Mouse (Mus musculus) heart, postnatal 25 days (tissue): ENCODE measurements at regions not wholly inside any gene's neighbourhood (a gene's known extent, or its start where the extent isn't known, plus 50 kb on each side); places are given as distances from the start of the nearest gene placed in this dataset.

ENCODE experiments used
- DNase-seq: peaks from one replicate; pipeline ENCODE4 v3.0.0; 2022; ENCODE audit warnings: low spot score
- intact Hi-C: fragments of 180-260 bp; cut with DNase I; formaldehyde crosslinking; loops from one replicate; pipeline ENCODE4 v1.15.1; 2025

DNA sequence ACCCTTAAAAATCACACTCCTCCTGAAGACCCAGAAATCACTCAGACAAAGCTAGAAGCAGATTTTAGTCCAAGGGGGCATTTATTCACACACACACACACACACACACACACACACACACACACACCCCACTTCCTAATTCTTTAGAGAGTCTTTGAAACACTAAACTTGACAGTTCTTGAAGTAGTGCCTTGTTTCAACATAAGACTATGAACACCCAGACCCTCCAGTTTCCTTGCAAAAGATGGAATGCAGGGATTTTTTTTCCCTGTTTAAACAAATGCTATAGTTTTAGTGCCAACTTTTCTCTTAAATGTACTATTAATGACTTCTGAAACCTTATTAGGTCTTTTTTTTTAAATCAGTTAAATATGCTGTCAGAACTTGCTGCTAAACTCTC is 279.2 kb upstream of the Fat1 start:
- intact Hi-C loops = no loop called here
- no peak for DNase-seq

- intact Hi-C loops = no loop called here
- no peak for DNase-seq
Measured at GRCm38 (mm10) chr8:44656470-44656869, 278.8 kb upstream of the Fat1 start.

DNA sequence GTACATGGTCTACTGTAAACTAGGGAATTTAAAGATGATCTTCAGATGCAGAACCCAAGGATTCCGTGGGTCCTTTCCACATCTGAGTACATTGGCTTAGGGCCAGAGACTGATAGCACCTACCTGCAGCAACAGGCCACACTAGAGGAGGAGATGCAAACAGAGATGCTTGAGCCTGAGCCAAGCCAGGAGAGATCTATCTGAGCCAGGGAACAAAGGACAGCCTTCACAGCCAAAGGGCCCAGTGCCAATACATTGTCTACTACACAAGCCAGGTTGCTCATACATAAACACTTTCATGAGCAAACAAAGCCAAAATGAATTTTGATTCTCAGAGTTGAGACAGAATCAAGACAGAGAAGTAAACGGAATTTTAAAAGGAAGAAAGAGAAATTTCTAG is 273.6 kb upstream of the Fat1 start:
- no peak for DNase-seq
- intact Hi-C loops = no loop called here

DNA sequence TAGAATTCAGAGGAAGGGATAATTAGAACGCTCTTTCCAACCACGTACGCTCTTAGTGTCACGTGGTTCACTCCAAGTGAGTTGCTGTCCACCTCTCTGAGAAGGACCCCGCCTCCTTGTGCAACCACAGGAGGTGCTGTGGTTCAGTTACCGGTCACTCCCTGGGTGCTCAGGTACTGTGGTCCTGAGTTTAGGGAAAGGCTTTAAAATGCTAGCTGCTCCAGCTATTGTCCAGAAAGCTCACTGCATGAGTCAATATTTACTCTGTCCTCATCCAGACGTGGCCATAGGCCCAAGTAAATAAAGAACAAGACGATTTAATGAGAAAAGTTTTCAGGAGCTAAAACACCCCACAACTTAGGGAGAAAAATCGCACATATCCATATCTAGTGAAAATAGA is 248.1 kb upstream of the Fat1 start:
- intact Hi-C loops = no loop called here

DNA sequence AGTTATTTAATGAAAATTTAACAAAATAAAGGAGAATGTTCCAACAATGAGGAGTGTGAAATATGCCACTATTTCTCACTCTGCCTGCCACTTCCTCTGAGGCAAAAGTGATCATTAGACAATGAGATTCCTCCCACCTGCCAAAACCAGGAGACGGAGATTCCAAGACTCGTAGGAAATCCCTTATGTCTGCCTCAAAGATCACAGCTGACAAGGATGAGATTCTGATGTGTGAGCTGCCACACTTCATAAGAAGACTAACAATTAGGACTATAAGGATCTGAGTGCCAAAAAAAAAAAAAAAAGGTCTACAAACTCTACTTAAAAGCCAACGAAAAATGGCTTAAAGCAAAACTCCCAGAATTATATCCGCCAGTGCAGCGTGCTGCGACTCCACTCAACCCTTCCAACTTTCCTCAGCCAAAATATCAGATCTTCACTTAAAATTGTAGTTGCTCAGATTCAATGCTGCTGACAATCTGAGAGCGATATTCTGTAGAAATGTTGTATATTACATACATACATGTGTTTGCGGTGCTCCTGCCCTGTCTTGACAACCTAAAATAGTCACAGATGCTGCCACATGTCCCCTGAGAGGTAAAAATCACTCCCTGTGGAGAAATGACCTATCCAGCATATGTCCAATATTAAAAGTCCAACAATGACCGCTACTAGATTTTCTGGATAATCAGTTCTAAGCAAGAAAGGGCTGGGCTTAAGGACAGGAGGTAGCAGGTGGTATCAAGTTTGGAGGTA is 245.2 kb upstream of the Fat1 start:
- intact Hi-C loops = no loop called here
- DNase-seq = no peak

More for the DNA sequence above, 248.1 kb upstream of the Fat1 start:
- DNase-seq = no peak

DNA sequence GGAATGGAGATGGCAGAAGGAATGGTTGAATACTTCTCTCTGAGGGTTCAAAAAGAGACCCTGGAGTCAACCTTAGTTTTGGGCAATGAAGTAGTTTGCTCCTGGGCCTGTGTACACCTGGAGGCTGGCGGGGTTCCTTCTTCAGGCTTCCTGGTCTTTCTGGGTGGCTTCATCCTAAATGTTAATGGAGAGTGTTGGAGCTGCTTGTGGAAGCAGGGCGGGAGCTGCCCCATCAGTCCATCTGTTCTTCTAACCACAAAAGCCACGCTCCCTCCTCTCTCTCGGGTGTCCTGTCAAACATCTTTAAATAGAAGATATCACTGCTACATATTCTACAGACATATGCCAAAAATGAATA is 244.7 kb upstream of the Fat1 start:
- intact Hi-C loops = no loop called here
- DNase-seq = no peak

DNA sequence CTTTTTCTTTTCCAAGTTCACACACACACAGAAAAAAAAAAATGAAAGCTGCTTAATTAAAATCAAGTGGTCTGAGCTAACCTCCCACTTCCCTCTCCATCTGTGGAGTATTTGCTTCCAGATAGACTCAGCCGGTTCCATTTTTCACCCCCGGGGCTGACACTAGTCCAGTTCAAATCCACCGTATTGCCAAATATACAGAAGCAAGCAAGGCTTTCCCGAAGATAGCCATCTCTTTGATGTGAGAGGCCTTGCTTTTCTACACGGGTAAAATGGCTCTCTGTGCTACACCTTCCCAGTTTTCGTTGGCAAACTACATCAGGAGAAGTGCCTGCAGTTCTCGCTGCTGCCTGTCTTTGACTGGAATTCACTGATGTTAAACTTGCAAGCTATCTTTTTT is 244.1 kb upstream of the Fat1 start:
- intact Hi-C loops = no loop called here
- no peak for DNase-seq

- no peak for DNase-seq
- intact Hi-C loops = no loop called here
Measured at GRCm38 (mm10) chr8:44692036-44692688, 243.1 kb upstream of the Fat1 start.

DNA sequence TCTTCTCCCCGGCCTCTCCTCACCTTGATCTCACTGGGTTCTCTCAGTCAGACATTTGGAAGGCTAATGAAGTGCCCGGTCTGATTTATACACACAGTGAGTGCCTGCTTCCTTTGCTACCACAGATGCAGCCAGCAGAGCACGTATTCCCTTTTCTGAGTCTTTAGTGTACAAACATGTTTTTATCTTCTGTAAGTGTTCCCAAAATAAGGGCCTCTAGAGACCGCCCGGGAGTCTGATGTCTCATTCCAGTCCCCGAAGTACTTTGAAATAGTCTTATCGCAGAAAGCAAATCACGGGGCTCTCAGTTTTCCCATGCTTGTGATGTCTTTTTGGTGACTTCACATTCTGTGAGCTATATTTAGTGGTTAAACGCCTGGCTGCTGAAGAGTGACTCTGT is 240.4 kb upstream of the Fat1 start:
- peak; percentile 21 for DNase-seq
- intact Hi-C loops = loop anchor here (5.0 kb wide), 1 partner anchor 242 kb away; the partner anchor contains the start of gene Fat1

DNA sequence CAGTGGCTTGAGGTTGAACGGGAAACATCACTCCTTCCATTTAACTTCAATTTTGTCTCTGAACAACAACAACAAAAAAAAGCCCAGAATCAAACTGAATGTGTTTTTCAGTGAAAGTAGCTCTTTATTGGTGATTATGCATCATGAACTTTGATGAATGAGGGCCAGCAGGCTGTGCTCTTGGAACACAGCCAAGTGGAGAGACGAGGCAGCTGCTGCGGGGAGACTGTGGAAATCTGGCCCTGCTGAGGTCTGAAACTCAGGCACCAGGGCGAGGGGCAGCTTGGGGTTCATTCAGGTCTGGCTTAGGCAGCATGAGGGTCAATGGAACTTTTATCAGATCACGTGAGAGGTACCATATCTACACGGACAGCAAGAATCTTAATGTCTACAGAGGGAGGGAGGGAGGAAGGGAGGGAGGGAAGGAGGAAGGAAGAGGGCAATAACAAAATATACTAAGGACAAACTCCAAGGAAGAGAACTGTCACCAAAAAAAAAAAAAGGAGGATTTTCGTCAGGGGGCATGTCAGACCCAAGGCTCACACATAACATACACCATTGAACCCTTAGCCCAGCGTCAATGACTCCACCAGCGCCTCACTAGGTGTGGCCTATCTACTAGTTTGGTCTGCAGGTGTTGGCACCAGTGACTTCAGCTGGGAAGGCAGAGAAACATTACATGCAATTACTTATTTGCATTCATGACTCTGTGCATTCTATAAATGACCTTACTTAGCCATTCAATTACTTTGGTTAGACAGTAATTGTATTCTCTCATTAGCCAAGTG is 239.0 kb upstream of the Fat1 start:
- intact Hi-C loops = loop anchor here (5.0 kb wide), 1 partner anchor 241 kb away; the partner anchor contains the start of gene Fat1
- peak; percentile 17 for DNase-seq

GRCm38 (mm10) chr8:44699384-44700105 is 235.7 kb upstream of the Fat1 start:
- DNase-seq = no peak
- intact Hi-C loops = loop anchor here (5.0 kb wide), 1 partner anchor 238 kb away; the partner anchor contains the start of gene Fat1

- DNase-seq = no peak
- intact Hi-C loops = loop anchor here (5.0 kb wide), 1 partner anchor 38 kb away; no protein-coding TSS in a partner anchor
Measured at GRCm38 (mm10) chr8:44704595-44705265, 230.5 kb upstream of the Fat1 start.

DNA sequence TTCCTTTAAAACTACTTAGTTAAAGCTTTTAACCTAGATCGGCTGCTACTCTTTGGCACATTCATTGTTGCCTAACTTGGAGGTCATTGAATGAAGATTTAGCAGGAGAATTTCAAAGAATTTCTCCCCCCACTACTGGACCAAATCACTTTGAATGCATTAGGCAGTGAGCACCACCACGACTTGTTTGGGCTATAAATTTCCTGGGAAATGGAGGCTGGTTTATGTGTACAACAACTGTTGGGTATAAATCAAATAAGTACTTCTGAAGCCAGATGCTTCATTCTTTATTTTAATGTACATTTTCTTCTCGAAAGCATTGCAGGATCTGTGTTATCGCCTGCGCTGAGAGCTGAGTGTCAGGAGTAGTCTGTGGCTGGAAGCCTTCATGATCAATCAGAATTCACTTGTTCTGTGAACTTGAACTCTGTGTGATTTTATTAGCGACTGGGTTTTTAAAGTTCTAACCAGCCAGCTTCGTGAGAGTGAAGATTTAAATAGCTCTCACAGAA is 226.5 kb upstream of the Fat1 start:
- DNase-seq = no peak
- intact Hi-C loops = loop anchor here (5.0 kb wide), 1 partner anchor 34 kb away; no protein-coding TSS in a partner anchor

- DNase-seq = no peak
- intact Hi-C loops = loop anchor here (5.0 kb wide), 1 partner anchor 33 kb away; no protein-coding TSS in a partner anchor
Measured at GRCm38 (mm10) chr8:44709171-44709940, 225.9 kb upstream of the Fat1 start.

DNA sequence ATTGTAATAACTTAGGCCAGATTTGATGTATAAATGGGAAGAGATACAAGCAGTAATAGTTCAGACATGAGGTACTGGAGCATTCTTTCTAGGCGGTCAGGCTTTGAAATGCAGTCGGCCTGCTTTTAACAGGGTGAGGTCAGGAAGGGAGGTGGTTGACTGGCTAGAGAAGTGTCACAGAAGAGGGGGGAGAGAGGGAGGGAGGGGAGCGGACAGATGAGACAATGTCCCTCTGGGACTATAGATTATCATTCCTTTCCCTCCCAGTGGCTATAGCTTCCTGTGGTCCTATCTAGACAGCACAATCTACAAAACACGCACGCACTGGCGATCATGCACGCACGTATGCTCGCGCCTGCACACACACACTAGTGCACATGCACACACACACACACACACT is 200.7 kb upstream of the Fat1 start:
- no peak for DNase-seq
- intact Hi-C loops = no loop called here

DNA sequence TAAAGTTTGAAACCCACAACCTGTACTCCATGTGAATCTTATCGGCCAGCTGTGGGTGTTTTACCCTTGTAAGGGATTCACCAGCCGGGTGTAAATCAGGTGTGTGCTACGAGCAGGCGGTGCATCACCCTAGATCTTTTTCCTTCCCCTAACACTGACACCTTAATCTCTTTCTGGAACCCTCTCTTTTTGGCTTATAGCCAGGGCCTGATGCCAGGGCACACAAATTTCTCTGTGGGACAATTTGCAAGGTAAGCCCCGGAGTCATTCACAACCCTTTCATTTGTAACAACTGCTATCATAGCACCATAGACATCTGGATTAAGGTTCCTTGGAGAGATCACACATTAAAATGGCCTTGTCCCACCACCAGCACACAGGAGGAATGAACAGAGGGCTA is 199.4 kb upstream of the Fat1 start:
- DNase-seq = no peak
- intact Hi-C loops = no loop called here

DNA sequence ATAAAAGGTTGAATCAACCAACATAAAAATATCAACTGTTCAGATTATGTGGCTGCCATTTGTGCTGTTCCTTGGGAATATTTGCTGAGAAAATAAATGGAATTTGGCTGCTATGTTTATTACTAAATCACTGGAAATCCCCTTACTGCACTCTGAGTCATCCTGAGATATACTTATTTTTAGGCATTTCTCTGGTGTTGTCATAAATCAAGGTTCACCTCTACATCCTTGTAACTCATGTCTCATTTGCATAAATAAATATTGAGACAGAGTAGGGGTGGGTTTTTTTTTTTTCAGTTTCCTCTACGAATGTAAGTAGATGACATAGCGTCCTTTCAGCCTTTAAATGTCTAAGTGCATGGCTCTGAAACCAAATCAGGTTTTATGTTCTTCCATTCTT is 191.9 kb upstream of the Fat1 start:
- intact Hi-C loops = loop anchor here (5.0 kb wide), 1 partner anchor 36 kb away; no protein-coding TSS in a partner anchor
- no peak for DNase-seq

DNA sequence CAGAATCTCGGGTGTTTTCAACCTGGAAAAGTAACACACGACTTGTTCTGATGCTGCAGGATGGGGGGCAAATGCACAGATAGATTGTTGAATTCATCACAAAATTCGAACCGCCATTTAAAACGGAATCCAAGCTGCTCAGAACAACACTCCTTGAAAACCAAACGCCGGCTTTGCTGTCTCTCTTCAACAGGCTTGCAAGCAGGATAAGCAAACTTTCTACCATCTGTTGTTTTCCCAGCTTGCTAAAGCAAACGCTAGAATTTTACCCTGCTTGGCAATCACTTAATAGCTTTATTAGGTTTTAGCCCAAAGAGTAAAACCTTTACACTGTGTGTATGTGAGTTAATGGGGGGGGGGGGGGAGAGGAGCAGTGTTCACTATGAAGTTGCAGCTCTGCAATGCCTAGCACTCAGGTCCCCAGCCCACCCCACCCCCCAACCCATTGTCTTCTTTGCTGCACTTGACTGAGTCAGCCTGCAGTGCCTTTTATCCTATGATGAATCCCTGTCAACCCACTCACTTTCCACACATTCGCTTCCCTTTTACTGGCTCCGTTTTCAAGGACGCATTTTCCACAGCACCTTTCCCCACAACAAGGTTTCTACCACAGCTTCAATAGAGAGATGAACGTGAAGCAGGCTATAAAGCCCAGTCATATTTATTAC is 190.1 kb upstream of the Fat1 start:
- intact Hi-C loops = loop anchor here (5.0 kb wide), 1 partner anchor 38 kb away; no protein-coding TSS in a partner anchor

More for the DNA sequence above, 190.1 kb upstream of the Fat1 start:
- no peak for DNase-seq
